In the genomic region with DNA sequence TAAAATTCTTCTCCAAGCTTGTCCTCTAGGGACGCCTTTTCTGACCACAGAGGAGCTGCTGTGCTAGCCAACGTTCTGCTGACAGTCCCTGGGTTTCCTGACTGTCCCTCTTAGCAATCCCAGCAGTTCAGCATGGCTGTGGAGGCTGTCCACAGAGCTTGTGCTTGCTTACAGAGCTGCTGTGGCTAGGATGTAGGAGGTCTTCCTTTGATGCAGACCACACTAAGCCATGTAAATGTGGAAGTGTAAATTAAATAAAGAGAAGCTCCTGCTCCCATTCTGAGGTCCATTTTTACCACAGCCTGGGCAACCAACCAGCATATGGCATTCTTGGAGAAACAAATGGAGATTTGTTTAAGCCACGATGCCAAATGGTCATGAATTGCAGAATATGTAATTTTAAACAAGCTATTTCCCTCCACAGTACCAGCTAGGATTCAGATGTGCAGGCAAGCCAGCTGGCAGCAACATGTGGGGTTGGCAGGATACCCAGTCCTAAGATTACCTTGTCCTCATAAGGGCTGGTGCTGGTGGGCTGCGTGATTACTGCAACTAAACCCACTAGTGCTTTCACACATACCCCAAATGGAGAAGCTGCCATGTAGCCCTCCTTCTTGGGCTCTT, we compare ENCODE assay signal across 8 mouse cellular contexts.
DNase-seq lines count a peak whose midpoint lies in the region; ATAC-seq and TF ChIP-seq lines count a peak whose summit lies in the region.

No protein-coding gene starts in this region.

- no peaks in the 10 kb centered on the region for H3K27me3 ChIP-seq in kidney, embryonic 16.5 days (ENCODE audit: insufficient read depth, low read length)
- H3K27me3 ChIP-seq in embryonic facial prominence, embryonic 14.5 days (replicated peaks; ENCODE audit: control insufficient read depth, insufficient read depth, low read length): no peaks in the 10 kb centered on the region
- H3K27me3 ChIP-seq in hindbrain, postnatal 0 days (ENCODE audit: insufficient read depth, low read length): no peaks in the 10 kb centered on the region
- H3K27me3 ChIP-seq in midbrain, embryonic 14.5 days (ENCODE audit: control insufficient read depth, insufficient read depth, low read length): no peaks in the 10 kb centered on the region

- H3K4me2 ChIP-seq in kidney, embryonic 16.5 days (replicated peaks; ENCODE audit: low read depth, low read length): no peak overlapping the region
- no peak overlapping the region for H3K4me2 ChIP-seq in embryonic facial prominence, embryonic 14.5 days (ENCODE audit: low read depth, low read length)
- H3K4me2 ChIP-seq in hindbrain, postnatal 0 days (ENCODE audit: low read depth, low read length): no peak overlapping the region
- no peak overlapping the region for H3K4me2 ChIP-seq in midbrain, embryonic 14.5 days (ENCODE audit: low read length)

- ATAC-seq in kidney, embryonic 16.5 days (ENCODE audit: low FRiP score, low TSS enrichment): no peak
- peak; percentile 58 for ATAC-seq in embryonic facial prominence, embryonic 14.5 days (ENCODE audit: low read depth)
- peak; percentile 32; the same call in 1 of the 2 replicates for ATAC-seq in hindbrain, postnatal 0 days
- ATAC-seq in midbrain, embryonic 14.5 days (ENCODE audit: low FRiP score, low TSS enrichment): no peak

- TF ChIP-seq CTCF in hindbrain, postnatal 0 days (IDR thresholded peaks at IDR 0.05; ENCODE audit: low read depth): no peak; the same call in 1 of the 2 replicates

- H3K36me3 ChIP-seq in kidney, embryonic 16.5 days (ENCODE audit: insufficient read depth, low read length): 0 out of 2 replicates have a peak, but pooled peaks cover 2% of the 10 kb centered on the region
- H3K36me3 ChIP-seq in embryonic facial prominence, embryonic 14.5 days (ENCODE audit: control insufficient read depth, insufficient read depth, low read length): no peaks in the 10 kb centered on the region
- H3K36me3 ChIP-seq in hindbrain, postnatal 0 days (ENCODE audit: insufficient read depth, low read length): no peaks in the 10 kb centered on the region
- H3K36me3 ChIP-seq in midbrain, embryonic 14.5 days (ENCODE audit: control insufficient read depth, insufficient read depth, low read length): no peaks in the 10 kb centered on the region

- no peak overlapping the region for H3K4me3 ChIP-seq in kidney, embryonic 16.5 days (ENCODE audit: low read length)
- H3K4me3 ChIP-seq in embryonic facial prominence, embryonic 14.5 days (ENCODE audit: low read depth, low read length): no peak overlapping the region
- no peak overlapping the region for H3K4me3 ChIP-seq in hindbrain, postnatal 0 days (ENCODE audit: low read length)
- H3K4me3 ChIP-seq in midbrain, embryonic 14.5 days (replicated peaks; ENCODE audit: low read depth, low read length): no peak overlapping the region

- no peak overlapping the region for H3K9ac ChIP-seq in kidney, embryonic 16.5 days (replicated peaks; ENCODE audit: low read length)
- H3K9ac ChIP-seq in embryonic facial prominence, embryonic 14.5 days (ENCODE audit: low read depth, low read length): no peak overlapping the region
- no peak overlapping the region for H3K9ac ChIP-seq in hindbrain, postnatal 0 days (replicated peaks; ENCODE audit: low read length)
- H3K9ac ChIP-seq in midbrain, embryonic 14.5 days (replicated peaks; ENCODE audit: low read length): no peak overlapping the region

- H3K4me1 ChIP-seq in kidney, embryonic 16.5 days (ENCODE audit: insufficient read depth, low read length): peaks cover 48% of the 10 kb centered on the region
- peaks cover 42% of the 10 kb centered on the region for H3K4me1 ChIP-seq in embryonic facial prominence, embryonic 14.5 days (ENCODE audit: control insufficient read depth, insufficient read depth, low read length)
- H3K4me1 ChIP-seq in hindbrain, postnatal 0 days (ENCODE audit: insufficient read depth, low read length): peaks cover 11% of the 10 kb centered on the region
- no peaks in the 10 kb centered on the region; the same call in 1 of the 2 replicates for H3K4me1 ChIP-seq in midbrain, embryonic 14.5 days (ENCODE audit: control insufficient read depth, insufficient read depth, low read length)

- WGBS in kidney, embryonic 16.5 days: 58% methylated on average over 4 of the region's 4 CpGs
- 28% methylated on average over 4 of the region's 4 CpGs for WGBS in embryonic facial prominence, embryonic 14.5 days
- 28% methylated on average over 4 of the region's 4 CpGs for WGBS in hindbrain, postnatal 0 days
- WGBS in midbrain, embryonic 14.5 days: 69% methylated on average over 4 of the region's 4 CpGs

- H3K9me3 ChIP-seq in kidney, embryonic 16.5 days (ENCODE audit: low read length): no peaks in the 10 kb centered on the region
- H3K9me3 ChIP-seq in embryonic facial prominence, embryonic 14.5 days (ENCODE audit: control insufficient read depth, low read length): no peaks in the 10 kb centered on the region
- H3K9me3 ChIP-seq in hindbrain, postnatal 0 days (ENCODE audit: low read length): no peaks in the 10 kb centered on the region
- no peaks in the 10 kb centered on the region for H3K9me3 ChIP-seq in midbrain, embryonic 14.5 days (ENCODE audit: control insufficient read depth, low read length)

- DNase-seq in kidney, adult 9 months: no peak
- peak; percentile 90 for DNase-seq in embryonic facial prominence, embryonic 14.5 days (ENCODE audit: low spot score)
- DNase-seq in hindbrain, postnatal 0 days (ENCODE audit: low spot score): peak; percentile 47
- DNase-seq in midbrain, embryonic 14.5 days: peak; percentile 37
- DNase-seq in urinary bladder, postnatal 4 days (ENCODE audit: low spot score in 2 of 2): no peak
- DNase-seq in adrenal gland, postnatal 4 days (ENCODE audit: low spot score in 2 of 2): no peak
- no peak for DNase-seq in urinary bladder, postnatal 14 days (ENCODE audit: low spot score)

- H3K27ac ChIP-seq in kidney, embryonic 16.5 days (ENCODE audit: low read length): peak overlapping the region; percentile 72
- peak overlapping the region; percentile 56 for H3K27ac ChIP-seq in embryonic facial prominence, embryonic 14.5 days (replicated peaks; ENCODE audit: low read depth, low read length)
- peak overlapping the region; percentile 51; the same call in 1 of the 2 replicates for H3K27ac ChIP-seq in hindbrain, postnatal 0 days
- 0 out of 2 replicates have a peak overlapping the region, but pooled peaks have one; percentile 1 for H3K27ac ChIP-seq in midbrain, embryonic 14.5 days (replicated peaks; ENCODE audit: low read depth, low read length)

Comparison
In these comparisons a context has a peak if more than half of its experiments do, and no peak if none do; other contexts are left out.
1. ATAC-seq: peak in embryonic facial prominence, embryonic 14.5 days (single experiment) and hindbrain, postnatal 0 days (single experiment); none in kidney, embryonic 16.5 days (single experiment) and midbrain, embryonic 14.5 days (single experiment).
2. H3K27ac ChIP-seq: peak in every context shown above with its lines; median percentile 72 in kidney, embryonic 16.5 days; 56 in embryonic facial prominence, embryonic 14.5 days; 51 in hindbrain, postnatal 0 days; 1 in midbrain, embryonic 14.5 days.
3. DNase-seq: peak in embryonic facial prominence, embryonic 14.5 days (single experiment), hindbrain, postnatal 0 days (single experiment) and midbrain, embryonic 14.5 days (single experiment); none in kidney, adult 9 months (single experiment), urinary bladder, postnatal 4 days (0 of 2), adrenal gland, postnatal 4 days (0 of 2) and urinary bladder, postnatal 14 days (single experiment).